In genomic region chr12:105960592-105961330, GRCm38 (mm10) we compare ENCODE assay signal across 10 mouse cellular contexts. TPM values are rescaled to one million over a fixed set of nuclear protein-coding genes. Genes with fewer than 3 reads are reported as not detected.
DNase-seq lines count a peak whose midpoint lies in the region; ATAC-seq and TF ChIP-seq lines count a peak whose summit lies in the region.
"Had no signal": no experiment of that assay in that cellular context is flagged by ENCODE, and none has a peak within 500 bp of the region (broad histone marks: within the 10 kb centered on the region; RNA-seq: fewer than 3 reads in every experiment).

No protein-coding gene starts in this region.

- WGBS in stomach, embryonic 15.5 days: 15% methylated on average over 19 of the region's 19 CpGs
- 16% methylated on average over 19 of the region's 19 CpGs for WGBS in stomach, postnatal 0 days
- WGBS in hindbrain, embryonic 14.5 days: 7% methylated on average over 19 of the region's 19 CpGs
- 3% methylated on average over 19 of the region's 19 CpGs for WGBS in midbrain, embryonic 14.5 days

- H3K9me3 ChIP-seq in stomach, embryonic 15.5 days: no peaks in the 10 kb centered on the region
- H3K9me3 ChIP-seq in stomach, postnatal 0 days (ENCODE audit: control insufficient read depth, low read length): no peaks in the 10 kb centered on the region
- 0 out of 2 replicates have a peak, but pooled peaks cover 3% of the 10 kb centered on the region for H3K9me3 ChIP-seq in hindbrain, embryonic 14.5 days (ENCODE audit: control insufficient read depth, low read length)
- no peaks in the 10 kb centered on the region for H3K9me3 ChIP-seq in midbrain, embryonic 14.5 days (ENCODE audit: control insufficient read depth, low read length)

- no peak overlapping the region for H3K9ac ChIP-seq in stomach, embryonic 15.5 days
- H3K9ac ChIP-seq in stomach, postnatal 0 days (ENCODE audit: low read length): no peak overlapping the region
- peak overlapping the region; percentile 4; the same call in 1 of the 2 replicates for H3K9ac ChIP-seq in hindbrain, embryonic 14.5 days
- H3K9ac ChIP-seq in midbrain, embryonic 14.5 days (replicated peaks; ENCODE audit: low read length): peak overlapping the region; percentile 30

- no peak for TF ChIP-seq CTCF in stomach, postnatal 0 days (IDR thresholded peaks at IDR 0.05; ENCODE audit: low read depth)

- peaks cover 17% of the 10 kb centered on the region; the same call in 1 of the 2 replicates for H3K27me3 ChIP-seq in stomach, embryonic 15.5 days (replicated peaks)
- no peaks in the 10 kb centered on the region for H3K27me3 ChIP-seq in stomach, postnatal 0 days (ENCODE audit: control insufficient read depth, insufficient read depth, low read length)
- no peaks in the 10 kb centered on the region for H3K27me3 ChIP-seq in hindbrain, embryonic 14.5 days (ENCODE audit: control insufficient read depth, insufficient read depth, low read length)
- H3K27me3 ChIP-seq in midbrain, embryonic 14.5 days (ENCODE audit: control insufficient read depth, insufficient read depth, low read length): 0 out of 2 replicates have a peak, but pooled peaks cover 4% of the 10 kb centered on the region

- peaks cover 17% of the 10 kb centered on the region; the same call in 1 of the 2 replicates for H3K4me1 ChIP-seq in stomach, embryonic 15.5 days
- H3K4me1 ChIP-seq in stomach, postnatal 0 days (replicated peaks; ENCODE audit: control insufficient read depth, insufficient read depth): peaks cover 3% of the 10 kb centered on the region; the same call in 1 of the 2 replicates
- peaks cover 30% of the 10 kb centered on the region for H3K4me1 ChIP-seq in hindbrain, embryonic 14.5 days (replicated peaks; ENCODE audit: control insufficient read depth, insufficient read depth, low read length)
- peaks cover 27% of the 10 kb centered on the region for H3K4me1 ChIP-seq in midbrain, embryonic 14.5 days (ENCODE audit: control insufficient read depth, insufficient read depth, low read length)

- 0 out of 2 replicates have a peak overlapping the region, but pooled peaks have one; percentile 3 for H3K4me2 ChIP-seq in stomach, embryonic 15.5 days
- H3K4me2 ChIP-seq in stomach, postnatal 0 days (replicated peaks; ENCODE audit: low read depth): no peak overlapping the region
- peak overlapping the region; percentile 28 for H3K4me2 ChIP-seq in hindbrain, embryonic 14.5 days (replicated peaks)
- peak overlapping the region; percentile 42 for H3K4me2 ChIP-seq in midbrain, embryonic 14.5 days (ENCODE audit: low read length)

- DNase-seq in stomach, postnatal 0 days (ENCODE audit: low spot score): no peak
- DNase-seq in hindbrain, embryonic 14.5 days (ENCODE audit: low spot score): peak; percentile 35
- DNase-seq in midbrain, embryonic 14.5 days: peak; percentile 63
- DNase-seq in spleen, adult 18-20 months: no peak
- DNase-seq in ovary, adult 18-20 months (ENCODE audit: low spot score): no peak
- no peak for DNase-seq in testis, postnatal 10 days (ENCODE audit: low spot score)
- DNase-seq: kidney, postnatal 25 days; lung, postnatal 14 days had no signal

- H3K27ac ChIP-seq in stomach, embryonic 15.5 days: no peak overlapping the region
- H3K27ac ChIP-seq in stomach, postnatal 0 days (replicated peaks): no peak overlapping the region
- H3K27ac ChIP-seq in hindbrain, embryonic 14.5 days: peak overlapping the region; percentile 73
- peak overlapping the region; percentile 66 for H3K27ac ChIP-seq in midbrain, embryonic 14.5 days (replicated peaks; ENCODE audit: low read depth, low read length)

- TF ChIP-seq EP300 in stomach, postnatal 0 days (optimal IDR thresholded peaks at IDR 0.05): no peak

- no peak for ATAC-seq in stomach, embryonic 15.5 days (ENCODE audit: insufficient read depth, low FRiP score, low read depth)
- ATAC-seq in stomach, postnatal 0 days (ENCODE audit: low FRiP score, low TSS enrichment): no peak
- no peak for ATAC-seq in hindbrain, embryonic 14.5 days (ENCODE audit: low FRiP score)
- ATAC-seq in midbrain, embryonic 14.5 days (ENCODE audit: low FRiP score, low TSS enrichment): no peak
- no peak for ATAC-seq in inflammation-experienced regulatory T-cells, adult 6 months

- no peaks in the 10 kb centered on the region for H3K36me3 ChIP-seq in stomach, embryonic 15.5 days
- no peaks in the 10 kb centered on the region for H3K36me3 ChIP-seq in stomach, postnatal 0 days (ENCODE audit: control insufficient read depth, insufficient read depth, low read length)
- H3K36me3 ChIP-seq in hindbrain, embryonic 14.5 days (replicated peaks; ENCODE audit: control insufficient read depth, insufficient read depth): no peaks in the 10 kb centered on the region
- no peaks in the 10 kb centered on the region for H3K36me3 ChIP-seq in midbrain, embryonic 14.5 days (ENCODE audit: control insufficient read depth, insufficient read depth, low read length)

- no peak overlapping the region for H3K4me3 ChIP-seq in stomach, embryonic 15.5 days (replicated peaks)
- no peak overlapping the region for H3K4me3 ChIP-seq in stomach, postnatal 0 days (ENCODE audit: low read depth, low read length)
- no peak overlapping the region for H3K4me3 ChIP-seq in hindbrain, embryonic 14.5 days (replicated peaks; ENCODE audit: low read length)
- no peak overlapping the region for H3K4me3 ChIP-seq in midbrain, embryonic 14.5 days (replicated peaks; ENCODE audit: low read depth, low read length)

RNA-seq across cellular contexts. Expression of gene Vrk1, which starts 49.3 kb away (rescaled TPM):
- polyA plus RNA-seq in stomach, embryonic 15.5 days (2015; fragmentation: Nextera tagmentation; extraction: Ambion mirVana): 64.3 and 68.9 TPM in 2 replicates
- 23.9 and 26.7 TPM in 2 replicates for polyA plus RNA-seq in stomach, postnatal 0 days (2015; fragmentation: Nextera tagmentation; extraction: Ambion mirVana)
- polyA plus RNA-seq in hindbrain, embryonic 14.5 days (2014; fragmentation: Nextera tagmentation; extraction: Ambion mirVana): 30.6 and 35.1 TPM in 2 replicates
- polyA plus RNA-seq in midbrain, embryonic 14.5 days (2014; fragmentation: Nextera tagmentation; extraction: Ambion mirVana): 34.2 and 42.3 TPM in 2 replicates
- 100 to 1,000 TPM; 124 to 151 (median 151) TPM for polyA plus RNA-seq in inflammation-experienced regulatory T-cells, adult 6 months (2017; shearing (Covaris generic))

Comparison
In these comparisons a context has a peak if more than half of its experiments do, and no peak if none do; other contexts are left out.
1. H3K27ac ChIP-seq: peak in hindbrain, embryonic 14.5 days (single experiment) and midbrain, embryonic 14.5 days (single experiment); none in stomach, embryonic 15.5 days (single experiment) and stomach, postnatal 0 days (single experiment).
2. H3K9ac ChIP-seq: peak in hindbrain, embryonic 14.5 days (single experiment) and midbrain, embryonic 14.5 days (single experiment); none in stomach, embryonic 15.5 days (single experiment) and stomach, postnatal 0 days (single experiment).
3. DNase-seq: peak in hindbrain, embryonic 14.5 days (single experiment) and midbrain, embryonic 14.5 days (single experiment); none in stomach, postnatal 0 days (single experiment), spleen, adult 18-20 months (0 of 2), ovary, adult 18-20 months (single experiment) and testis, postnatal 10 days (single experiment).